Mouse (Mus musculus) testis, adult 2 months (tissue): ENCODE results near the gene Unc13a.

ENCODE experiments used
- CTCF ChIP-seq: fragments of 200-500 bp; IDR thresholded peaks from 2 replicates; pipeline ENCODE4 v1.5.1; 2012; ENCODE audit warnings: low read depth, mild to moderate bottlenecking, inconsistent platforms, low read length, moderate library complexity; ENCODE audit not compliant: control insufficient read depth, insufficient read depth, insufficient replicate concordance
- POLR2A ChIP-seq: fragments of 200-500 bp; IDR thresholded peaks from 2 replicates; pipeline ENCODE4 v1.6.1; 2012; ENCODE audit warnings: low read depth, mild to moderate bottlenecking, inconsistent platforms, low read length, moderate library complexity; ENCODE audit not compliant: control insufficient read depth

- TF ChIP-seq CTCF (no peak), POLR2A (no peak)
These were observed 39.7 kb downstream of the Unc13a start for GRCm38 (mm10) chr8:71631897-71632296.
